Mouse (Mus musculus) fat pad, adult 2 months (tissue): ENCODE data around the gene Sdk1.

ENCODE experiments used
- DNase-seq: peaks from one replicate; pipeline ENCODE4 v3.0.0-alpha.2; 2011; ENCODE audit warnings: low read depth, low spot score; ENCODE audit errors: extremely low read depth

The Sdk1 gene

DNA sequence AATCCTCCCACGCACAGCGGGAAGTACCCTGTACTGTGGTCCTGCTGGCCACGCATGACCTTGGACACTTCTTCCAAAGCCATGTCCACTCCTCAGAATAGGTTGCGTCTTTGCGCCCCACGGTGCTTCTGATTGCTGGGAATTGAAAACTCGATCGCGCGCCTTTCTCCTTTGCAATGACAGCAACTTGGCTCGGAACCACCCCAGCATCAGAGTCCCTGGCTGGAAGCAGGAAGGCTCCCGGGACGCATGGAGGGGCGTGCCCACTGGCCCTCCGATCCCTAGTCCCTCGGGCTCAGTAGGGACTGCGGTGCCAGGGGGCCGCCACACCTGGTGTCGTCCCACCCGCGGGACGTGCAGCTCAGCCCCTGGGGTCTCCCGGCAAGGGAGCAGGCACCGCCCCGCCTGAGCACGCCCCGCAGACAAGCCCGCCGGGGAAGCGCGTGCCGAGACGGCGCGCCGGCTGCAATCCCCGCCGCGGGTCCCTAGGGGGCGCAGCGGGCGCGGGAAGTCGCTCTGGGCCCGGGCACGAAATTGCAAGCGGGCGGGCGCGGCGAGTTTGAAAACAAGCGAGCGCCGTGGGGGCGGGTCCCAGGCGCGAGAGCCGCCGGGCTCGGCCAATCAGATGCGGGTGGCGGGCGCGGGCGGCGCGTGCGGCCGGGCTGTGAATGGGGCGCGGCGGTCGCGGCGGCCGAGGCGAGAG lies at the start of gene Sdk1:
Gene Sdk1 (plus strand): TSS at position 650 of the 703 bp plus-strand sequence.
- no peak for DNase-seq

DNA sequence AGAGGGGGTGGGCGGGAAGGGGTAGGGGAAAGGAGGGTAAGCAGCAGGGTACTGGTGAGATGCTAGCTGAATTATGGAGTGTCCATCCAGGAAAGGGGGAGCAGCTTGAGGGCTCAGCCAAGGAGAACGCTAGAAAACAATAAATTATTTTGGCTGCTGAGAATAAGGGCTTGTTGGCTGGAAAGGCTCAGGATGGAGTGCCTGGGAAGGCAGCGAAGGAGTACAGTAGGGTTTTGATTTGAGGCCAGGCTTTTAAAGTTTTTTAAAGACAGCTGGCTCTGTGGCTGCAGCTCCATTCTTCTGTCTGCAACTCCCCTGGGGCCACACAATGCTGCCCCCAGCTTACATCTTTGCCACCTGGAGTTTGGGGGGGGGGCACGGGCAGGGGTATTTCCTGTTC lies 44.0 kb upstream of the Sdk1 start:
- no peak for DNase-seq

DNA sequence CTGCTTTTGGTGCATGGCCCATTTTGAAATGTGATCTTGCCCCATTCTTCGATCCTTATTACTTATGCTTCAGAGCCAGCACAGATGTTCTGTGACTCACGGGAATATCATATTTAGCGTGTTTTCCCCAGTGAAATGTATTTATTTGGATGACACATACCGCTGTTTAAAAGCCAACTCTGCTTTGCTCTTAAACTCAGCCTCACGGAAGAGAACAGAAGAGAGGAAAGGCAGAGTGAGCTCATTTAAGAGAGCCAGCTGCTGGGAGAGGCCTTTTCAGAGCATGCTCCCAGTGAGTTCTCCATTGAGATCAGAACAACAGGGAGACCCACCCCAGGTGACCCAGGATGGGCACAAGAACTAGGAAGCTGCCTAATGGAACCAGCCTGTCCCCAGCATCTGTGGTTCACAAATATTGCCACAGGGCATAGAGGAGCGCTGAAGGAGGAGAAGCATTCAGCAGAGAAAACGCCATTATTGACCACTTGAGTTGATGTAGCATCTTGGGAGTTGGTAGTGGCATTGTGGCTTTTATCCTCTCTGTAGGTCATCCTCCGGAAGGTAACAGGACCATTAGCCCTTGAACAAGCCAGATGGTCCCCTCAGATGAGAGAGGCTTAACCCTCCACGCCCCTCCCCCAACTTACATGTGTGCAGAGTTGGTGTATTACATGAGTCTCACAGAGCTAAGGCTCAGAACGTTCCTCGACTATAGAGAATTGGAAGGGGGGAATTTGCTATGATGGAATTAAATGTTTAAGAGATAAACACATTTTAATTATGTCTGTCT lies 38.8 kb upstream of the Sdk1 start:
- DNase-seq: no peak

DNA sequence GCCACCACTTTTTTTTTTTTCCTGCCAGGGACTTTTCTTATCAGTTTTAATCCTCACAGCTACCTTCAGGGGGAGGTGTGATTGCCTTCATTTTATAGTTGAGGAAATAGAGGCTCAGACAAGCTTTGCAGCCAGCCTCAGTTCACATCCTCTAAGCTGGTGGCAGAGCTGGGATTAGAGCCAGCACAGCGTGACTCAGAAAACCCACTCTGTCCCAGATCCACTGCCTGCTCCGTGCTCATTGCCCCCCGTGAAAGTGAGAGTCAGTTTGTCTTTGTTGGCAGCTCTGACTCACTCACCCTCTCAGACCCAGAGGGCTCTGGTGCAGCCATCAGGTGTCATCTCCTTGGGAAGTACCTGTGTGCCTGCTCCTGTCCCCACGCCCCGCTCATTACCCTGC lies 34.2 kb upstream of the Sdk1 start:
- DNase-seq: no peak

DNA sequence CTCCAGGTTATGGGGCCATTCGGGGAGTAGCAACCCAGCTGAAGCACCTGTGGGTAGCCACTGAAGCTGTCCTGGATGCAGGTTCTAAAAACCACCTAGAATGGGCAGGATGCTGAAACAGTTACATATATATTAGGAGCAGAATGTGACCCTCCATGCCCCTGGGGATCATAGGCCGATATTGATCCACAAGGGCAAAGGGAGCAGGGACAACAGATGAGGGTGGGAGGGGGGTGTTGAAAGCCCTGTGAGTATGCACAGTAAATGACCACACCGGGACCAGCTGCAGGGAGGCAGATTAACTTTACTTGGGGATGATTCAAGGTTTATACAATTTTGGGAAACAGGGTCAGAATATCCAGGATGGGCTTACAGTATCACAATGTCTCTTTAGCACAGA lies 16.0 kb upstream of the Sdk1 start:
- no peak for DNase-seq

DNA sequence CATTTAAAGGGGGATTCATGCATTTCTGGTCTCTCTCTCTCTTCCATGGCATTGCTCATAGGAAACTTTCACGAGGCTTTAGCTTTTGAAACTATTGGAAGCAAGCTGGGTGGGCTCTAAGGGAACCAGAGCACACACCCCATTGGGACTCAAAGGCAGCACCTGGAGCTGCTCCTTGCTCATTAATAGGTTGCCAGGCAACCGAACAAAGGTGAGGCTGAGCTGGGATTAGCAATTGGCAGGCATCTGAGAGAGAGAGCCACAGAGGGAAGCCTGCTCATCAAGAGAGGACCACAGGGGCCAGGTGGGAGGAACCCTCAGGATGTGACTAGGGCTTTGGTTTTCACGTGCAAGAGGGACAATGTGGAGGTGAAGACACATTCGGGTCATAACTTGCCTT lies 7.0 kb upstream of the Sdk1 start:
- DNase-seq: no peak

DNA sequence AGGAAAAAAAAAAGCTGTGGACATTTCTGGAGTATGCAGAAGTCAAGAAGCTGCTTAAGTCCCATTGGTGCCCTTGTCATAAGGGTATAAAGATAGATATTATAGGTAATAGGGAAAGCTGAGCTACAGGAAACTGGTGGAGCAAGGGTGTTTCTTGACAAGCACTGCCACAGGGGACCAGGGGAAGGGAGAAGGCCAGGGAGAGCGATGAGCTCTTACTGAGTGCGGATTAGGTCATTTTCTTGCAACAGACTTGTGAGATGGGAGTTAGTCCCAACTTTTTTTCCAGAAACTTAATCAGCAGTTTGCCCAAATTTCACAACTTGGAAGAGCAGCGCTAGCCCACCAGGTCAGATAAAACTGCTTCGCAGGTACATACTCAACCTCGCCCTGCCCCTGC lies 1.9 kb upstream of the Sdk1 start:
- no peak for DNase-seq

DNA sequence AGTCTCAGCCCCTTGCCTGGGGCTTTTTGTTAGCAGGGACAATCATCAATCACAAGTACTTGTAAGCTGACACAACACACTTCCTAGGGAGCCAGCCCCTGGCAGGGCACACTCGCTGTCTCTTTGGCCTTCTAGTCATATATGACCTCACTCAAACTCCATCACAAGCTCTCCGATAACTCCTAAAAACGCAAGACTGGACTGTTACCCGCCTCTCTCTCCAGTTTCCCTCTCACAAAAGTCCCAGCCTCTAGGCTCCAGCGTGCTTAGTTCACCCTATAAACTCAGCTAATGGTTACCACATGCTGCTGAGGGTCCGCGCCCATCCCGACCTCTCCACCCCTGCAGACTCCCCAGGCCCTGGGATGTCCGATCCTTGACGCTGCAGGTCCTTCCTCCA lies 849 bp upstream of the Sdk1 start:
- no peak for DNase-seq

DNA sequence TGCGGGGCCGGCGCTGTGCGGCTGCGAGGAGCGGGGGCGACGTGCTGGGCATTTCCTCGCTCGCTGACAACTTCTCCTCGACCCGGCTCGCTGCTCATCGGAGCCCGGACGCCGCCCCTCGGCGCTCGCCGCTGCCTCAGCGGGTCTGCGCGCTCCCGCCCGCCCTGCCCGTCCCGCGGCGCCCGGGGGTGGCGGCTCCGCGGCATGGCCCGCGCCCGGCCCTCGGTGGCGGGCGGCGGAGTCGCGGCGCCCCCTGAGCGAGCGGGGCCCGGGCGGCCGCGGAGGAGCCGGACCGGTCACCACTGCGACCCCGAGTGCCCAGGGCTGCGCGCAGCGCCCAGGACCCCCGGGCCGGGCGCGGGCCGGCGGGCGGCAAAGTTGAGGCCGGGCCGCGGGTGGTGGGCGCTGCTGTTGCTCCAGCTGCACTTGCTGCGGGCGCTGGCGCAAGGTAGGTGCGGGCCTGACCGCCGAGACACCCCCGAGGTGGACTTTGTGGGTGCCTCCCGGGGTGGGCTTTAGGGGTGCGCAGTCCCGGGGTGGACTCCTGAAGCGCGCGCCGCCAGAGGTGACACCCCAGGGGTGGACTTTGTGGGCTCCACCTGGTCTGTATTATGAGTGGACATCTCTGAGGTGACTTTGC lies 475 bp downstream of the Sdk1 start:
- no peak for DNase-seq

DNA sequence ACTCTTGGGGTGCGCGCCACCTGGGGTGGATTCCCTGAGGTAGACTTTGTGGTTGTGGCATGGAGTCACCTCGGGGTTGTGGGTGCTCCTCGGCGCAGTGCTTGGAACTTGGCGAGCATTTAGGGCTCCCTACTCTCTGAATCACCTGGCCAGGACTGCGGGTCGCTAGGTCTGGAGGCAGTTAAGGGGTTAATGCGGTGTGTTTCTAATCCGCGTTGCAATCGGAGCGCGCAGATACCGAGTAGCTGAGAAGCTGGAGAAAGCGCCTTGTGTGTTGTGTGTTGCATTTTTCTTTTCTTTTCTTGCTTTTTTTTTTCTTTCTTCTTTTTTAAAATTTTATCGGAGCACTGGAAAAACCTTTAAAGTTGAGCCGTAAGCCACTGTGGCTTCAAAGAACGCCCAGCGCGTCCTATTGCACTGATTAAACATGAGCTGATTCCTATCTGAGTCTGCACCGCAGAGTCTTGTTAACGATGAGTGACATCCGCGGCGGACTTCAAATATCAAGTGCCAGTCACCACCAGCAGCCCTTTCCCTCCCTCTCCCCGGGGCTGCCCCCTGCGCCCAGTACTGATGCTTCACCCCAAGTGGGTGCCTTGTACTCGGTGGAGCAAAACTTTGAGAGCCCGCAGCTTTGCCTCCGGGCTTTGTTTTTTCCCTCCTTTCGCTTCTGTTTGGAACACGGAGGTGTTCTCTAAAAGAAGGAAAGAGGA lies 2.1 kb downstream of the Sdk1 start:
- DNase-seq: no peak

DNA sequence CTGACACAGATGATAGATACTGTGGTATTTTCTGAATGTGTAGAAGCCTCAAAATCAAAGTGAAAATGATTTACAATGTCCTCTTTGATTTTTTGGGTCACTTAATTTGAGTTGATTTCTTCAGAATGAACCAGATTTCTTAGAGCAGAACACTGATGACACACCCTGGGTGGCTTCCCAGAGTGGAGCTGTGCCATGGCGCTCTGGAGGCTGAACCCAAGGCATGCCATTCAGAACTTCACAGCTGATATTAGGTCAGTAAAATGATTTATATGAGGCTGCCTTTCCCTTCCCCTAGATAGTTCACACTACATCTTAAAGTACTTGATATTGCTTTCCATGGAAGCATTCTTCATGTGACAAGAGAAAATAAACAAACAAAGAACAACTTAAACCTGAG lies 23.0 kb downstream of the Sdk1 start:
- DNase-seq: no peak

DNA sequence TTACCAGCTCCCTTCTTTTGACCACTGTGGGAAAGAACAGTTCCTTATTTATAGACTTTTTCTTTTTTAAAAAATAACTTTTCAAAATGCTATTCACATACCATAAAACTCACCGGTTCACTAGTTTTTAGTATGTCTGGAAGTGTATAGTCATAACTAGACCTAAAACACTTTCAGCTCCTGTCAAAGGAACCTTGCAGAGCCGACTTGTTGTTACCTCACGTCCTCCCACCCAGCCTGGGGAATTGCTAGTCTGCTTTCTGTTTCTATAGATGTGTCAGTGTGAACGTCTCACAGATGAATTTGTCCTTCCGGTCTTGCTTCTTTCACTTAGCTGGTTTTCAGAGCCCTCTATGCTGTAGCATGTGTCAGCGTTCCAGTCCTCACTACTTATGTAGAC lies 35.8 kb downstream of the Sdk1 start:
- no peak for DNase-seq

DNA sequence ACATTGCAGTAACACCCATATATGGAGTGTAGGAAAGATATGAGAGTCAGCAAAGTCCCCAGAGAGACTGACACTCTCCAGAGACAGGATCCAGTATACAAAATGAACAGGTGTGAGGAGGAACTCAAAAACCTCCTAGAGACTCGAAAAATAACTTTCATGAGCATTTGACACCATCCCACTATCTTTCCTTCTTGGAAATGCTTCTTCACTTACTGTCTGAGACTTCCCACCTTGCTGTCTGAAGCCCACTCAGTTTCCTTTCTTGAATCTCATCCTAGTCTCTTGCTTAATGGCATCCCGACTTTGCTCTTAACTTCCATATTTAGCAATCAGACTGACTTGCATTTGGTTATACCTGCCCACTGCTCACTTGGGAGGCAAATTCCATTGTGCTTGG lies 40.5 kb downstream of the Sdk1 start:
- DNase-seq: no peak

DNA sequence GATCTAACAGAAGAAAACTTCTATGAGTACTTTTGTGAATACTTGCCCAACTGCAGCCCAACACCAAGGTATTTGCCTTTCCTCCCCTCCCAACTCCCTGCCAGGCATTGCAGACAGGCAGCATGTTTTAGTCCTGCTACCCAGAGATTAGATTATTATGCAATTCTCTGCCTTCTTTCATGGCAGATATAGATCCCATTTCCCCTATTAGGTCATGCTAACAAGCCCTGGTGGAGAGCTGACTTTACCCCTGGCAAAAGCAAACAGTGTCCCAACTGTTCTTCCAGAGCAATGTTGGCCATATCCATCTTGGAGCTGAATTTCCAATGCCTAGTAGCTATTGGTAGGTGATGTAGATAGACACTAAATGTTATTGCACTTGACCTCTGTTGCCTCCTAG lies 48.3 kb downstream of the Sdk1 start:
- DNase-seq: no peak

DNA sequence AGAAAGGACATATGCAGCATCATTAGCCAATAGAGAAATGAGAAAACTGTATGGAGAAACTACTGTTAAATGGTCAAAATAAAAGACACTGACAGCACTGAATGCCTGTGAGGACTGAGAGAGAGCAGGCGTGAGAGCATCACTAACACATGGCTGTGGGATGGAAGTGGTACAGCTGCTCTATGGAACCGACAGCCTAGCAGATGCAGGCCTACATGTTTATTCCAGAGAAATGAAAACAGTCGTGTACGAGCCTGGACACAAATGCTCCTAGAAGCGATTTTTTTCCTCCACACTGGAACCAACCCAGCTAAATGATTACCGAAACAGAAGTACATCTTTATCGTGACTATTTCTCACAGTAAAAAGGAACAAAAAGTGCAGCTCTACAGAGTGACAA lies 54.0 kb downstream of the Sdk1 start:
- DNase-seq: no peak

DNA sequence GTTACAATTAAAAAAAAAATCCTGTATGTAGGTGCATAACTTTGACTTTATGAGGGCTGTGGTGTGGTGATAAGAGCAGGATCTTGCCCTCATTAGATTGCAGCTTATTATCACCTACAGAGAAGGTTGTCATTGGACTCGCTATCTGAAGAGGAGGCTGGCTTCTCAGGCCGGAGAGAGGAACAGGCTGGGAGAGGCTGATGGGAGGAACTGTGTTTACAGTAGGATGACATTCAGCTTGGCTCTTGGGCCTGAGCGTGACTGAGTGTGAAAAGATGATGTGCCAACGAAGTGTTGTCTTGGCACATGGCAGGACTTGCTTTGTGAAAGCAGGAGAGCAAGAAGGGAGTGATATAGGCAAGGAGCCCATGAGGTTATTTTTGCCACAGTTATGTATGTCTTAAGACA lies 61.0 kb downstream of the Sdk1 start:
- no peak for DNase-seq

DNA sequence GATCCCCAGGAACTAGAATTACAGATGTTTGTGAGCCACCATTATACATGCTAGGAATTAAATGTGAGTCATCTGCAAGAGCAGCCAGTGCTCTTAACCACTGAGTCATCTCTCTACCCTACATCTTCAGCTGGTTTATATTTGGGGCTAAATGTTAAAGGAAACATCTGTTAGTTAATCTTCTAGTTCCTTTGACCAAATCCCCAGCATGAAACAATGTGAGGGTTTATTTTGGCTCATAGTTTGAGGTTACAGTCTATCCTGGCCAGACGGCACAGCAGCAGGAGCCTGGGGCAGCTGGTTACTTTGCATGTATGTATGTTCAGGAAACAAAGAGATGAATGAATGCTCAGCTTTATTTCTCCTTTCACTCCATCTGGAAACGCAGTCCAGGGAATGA lies 62.5 kb downstream of the Sdk1 start:
- DNase-seq: peak; percentile 11

DNA sequence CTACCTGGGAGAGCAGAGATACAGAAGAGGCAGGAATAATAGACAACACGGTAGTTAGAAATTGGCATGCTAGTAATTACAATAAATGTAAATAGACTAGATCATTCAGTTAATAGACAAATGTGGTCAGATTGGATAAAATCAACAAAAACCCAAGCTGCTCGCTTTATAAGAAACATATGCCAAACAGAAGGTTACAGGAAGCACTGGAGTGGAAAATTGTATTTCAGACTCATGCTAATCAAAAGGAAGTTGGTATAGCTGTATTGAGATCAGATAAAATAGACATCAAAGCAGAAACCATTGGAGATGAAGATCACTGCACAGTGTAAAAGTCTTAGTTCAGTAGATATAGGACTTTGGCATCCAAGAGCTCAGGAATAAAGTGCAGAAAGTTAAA lies 63.4 kb downstream of the Sdk1 start:
- no peak for DNase-seq

DNA sequence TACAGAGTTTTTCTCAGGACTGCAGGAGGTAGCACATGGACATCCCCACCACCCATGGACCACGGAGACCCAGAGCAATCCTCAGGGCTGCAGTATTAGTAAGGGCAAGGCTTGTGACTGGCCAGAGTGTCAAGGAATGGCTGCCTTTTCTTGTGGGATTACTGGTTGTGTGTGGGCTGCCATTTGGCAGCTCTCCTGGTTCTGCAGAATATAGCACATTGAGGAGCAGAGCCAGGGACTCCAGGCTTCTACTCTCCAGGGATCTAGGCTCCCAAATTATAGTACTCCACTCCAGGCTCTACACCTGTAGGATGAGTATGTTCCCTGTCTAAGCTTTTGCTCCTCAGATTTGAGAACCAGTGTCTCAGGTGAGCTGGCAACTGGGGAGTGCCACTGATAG lies 69.4 kb downstream of the Sdk1 start:
- peak; percentile 11 for DNase-seq

DNA sequence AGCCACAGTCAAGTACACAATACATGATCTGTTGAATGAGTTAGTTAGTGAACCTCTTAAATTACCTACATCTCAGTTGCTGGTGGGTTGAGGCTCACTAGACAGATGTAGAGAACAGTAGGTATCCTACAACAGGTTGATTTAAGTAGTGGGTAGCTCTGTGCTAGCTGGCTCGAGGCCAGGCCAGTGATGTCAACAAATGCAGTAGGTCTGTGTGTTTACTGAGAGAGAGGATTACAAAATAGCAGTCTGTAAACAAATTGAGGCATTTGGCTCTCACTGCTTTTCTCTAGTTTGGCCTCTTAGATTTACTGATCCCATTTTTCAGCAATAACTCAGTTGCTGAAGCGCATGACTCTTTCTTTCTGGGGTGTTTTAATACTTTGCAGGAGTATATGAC lies 70.5 kb downstream of the Sdk1 start:
- no peak for DNase-seq

DNA sequence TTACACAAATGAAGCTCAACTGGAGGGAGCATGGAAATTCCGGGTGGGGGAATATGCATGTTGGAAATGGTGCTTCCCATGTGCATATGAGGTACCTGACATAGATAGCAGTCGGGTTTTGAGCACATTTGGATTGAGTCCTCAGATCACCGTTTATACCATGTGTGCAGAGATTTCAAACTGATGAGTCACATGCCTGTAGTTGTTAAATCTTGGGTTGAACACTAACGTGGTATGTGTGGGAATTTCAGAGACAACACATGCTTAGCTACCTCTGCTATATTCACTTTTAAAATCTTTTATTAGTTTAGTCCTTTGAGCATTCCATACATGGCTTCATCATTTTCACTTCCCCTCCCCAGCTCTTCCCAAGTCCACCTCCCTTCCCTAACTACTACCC lies 71.0 kb downstream of the Sdk1 start:
- no peak for DNase-seq

DNA sequence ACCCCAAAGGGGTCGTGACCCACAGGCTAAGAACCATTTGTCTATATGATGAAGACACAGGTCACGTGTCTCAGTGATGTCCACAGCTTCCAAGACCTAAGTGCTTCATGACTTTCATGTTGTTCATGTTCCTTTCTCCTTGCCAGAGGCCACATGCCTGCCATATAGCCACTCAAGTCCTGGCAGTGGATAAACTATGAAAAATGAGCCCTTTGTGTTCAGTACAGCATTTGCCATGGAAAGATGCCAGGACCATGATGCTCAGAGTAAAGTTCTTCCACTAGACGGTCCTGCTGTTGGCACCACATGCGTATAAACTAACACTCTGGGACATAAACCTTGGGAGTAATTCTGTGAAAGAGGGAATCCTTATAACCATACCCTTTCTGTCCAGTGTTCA lies 75.8 kb downstream of the Sdk1 start:
- DNase-seq: no peak
